ENCODE assay signal across 16 mouse cellular contexts in the genomic region with DNA sequence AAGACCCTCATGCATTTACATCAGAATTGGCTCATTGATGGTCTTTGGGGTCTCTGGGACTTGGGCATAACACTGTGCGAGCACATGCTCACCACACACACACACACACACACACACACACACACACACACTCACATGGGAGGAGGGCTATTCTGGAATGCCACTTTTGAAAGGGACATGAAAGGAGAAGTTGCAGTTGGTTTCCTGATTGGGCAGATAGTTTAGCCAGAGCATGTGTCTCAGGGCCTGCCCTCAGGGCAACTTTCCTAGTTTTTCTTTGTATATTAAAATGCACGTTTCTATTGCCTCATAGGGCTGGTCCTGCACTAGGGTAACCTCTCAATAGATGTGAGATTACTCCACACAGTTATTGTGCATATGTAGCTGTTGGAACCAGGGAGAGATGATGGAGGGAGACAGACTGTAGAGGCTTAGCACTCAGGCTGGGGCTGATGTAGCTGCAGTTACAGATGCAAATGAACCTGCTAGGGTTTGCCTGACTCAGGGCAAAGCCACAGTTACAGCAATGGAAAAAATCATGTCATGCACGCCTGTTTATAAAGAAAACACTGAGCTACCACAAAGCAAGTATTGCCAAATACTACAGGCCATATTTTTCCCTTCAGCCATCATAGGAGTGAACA.
"Had no signal": no experiment of that assay in that cellular context is flagged by ENCODE, and none has a peak within 500 bp of the region (broad histone marks: within the 10 kb centered on the region; RNA-seq: fewer than 3 reads in every experiment).

No protein-coding gene starts in this region.

- H3K27me3 ChIP-seq: liver, embryonic 15.5 days; neural tube, embryonic 13.5 days; stomach, embryonic 15.5 days had no signal

- H3K9ac ChIP-seq: liver, embryonic 15.5 days; neural tube, embryonic 13.5 days; stomach, embryonic 15.5 days had no signal

- H3K9me3 ChIP-seq: liver, embryonic 15.5 days; neural tube, embryonic 13.5 days; stomach, embryonic 15.5 days had no signal

- H3K27ac ChIP-seq: layer of hippocampus, adult 2 months; liver, embryonic 15.5 days; macrophage; neural tube, embryonic 13.5 days; stomach, embryonic 15.5 days had no signal

- H3K4me1 ChIP-seq: liver, embryonic 15.5 days; neural tube, embryonic 13.5 days; stomach, embryonic 15.5 days had no signal

- DNase-seq: kidney, adult 18-20 months; kidney, postnatal 10 days; kidney, postnatal 4 days; left cerebral cortex, postnatal 4 days; liver; lung, adult 2 months; lung, postnatal 10 days; midbrain, embryonic 14.5 days; right cerebral cortex, postnatal 14 days; thymus, adult 2 months; thymus, postnatal 25 days had no signal

- H3K4me3 ChIP-seq: layer of hippocampus, adult 2 months; liver, embryonic 15.5 days; neural tube, embryonic 13.5 days; stomach, embryonic 15.5 days had no signal

- H3K4me2 ChIP-seq: liver, embryonic 15.5 days; neural tube, embryonic 13.5 days; stomach, embryonic 15.5 days had no signal

- H3K36me3 ChIP-seq: liver, embryonic 15.5 days; neural tube, embryonic 13.5 days; stomach, embryonic 15.5 days had no signal
